Mouse (Mus musculus) heart, embryonic 11.5 days (tissue): Measurements from ENCODE around the gene Gm10720. TPM values are rescaled to one million over a fixed set of nuclear protein-coding genes. Genes with fewer than 3 reads are reported as not detected.
"Not testable (repeated sequence)": the region's sequence is repeated elsewhere in the genome, so short reads cannot be mapped to it uniquely, and the experiment has no call there.

ENCODE experiments used
- ATAC-seq: fragments of 200-750 bp; cut with Nextera tagmentation; replicated peaks from 2 replicates; pipeline ENCODE4 v1.8.0; 2017; ENCODE audit warnings: moderate library complexity; ENCODE audit not compliant: insufficient number of reproducible peaks, low FRiP score, low TSS enrichment
- H3K27ac ChIP-seq: fragments of 300-500 bp; sonication (generic); 2 replicates; pipeline ENCODE4 v1.5.1; 2014; ENCODE audit warnings: mild to moderate bottlenecking, low read depth, low read length
- H3K27me3 ChIP-seq: fragments of 300-500 bp; sonication (generic); 2 replicates; pipeline ENCODE4 v1.6.1; 2014; ENCODE audit warnings: mild to moderate bottlenecking, low read length, mixed read lengths; ENCODE audit not compliant: control insufficient read depth, insufficient read depth
- H3K36me3 ChIP-seq: fragments of 300-500 bp; sonication (generic); 2 replicates; pipeline ENCODE4 v1.6.1; 2014; ENCODE audit warnings: mild to moderate bottlenecking, low read length, moderate library complexity, mixed read lengths; ENCODE audit not compliant: control insufficient read depth, insufficient read depth
- H3K4me1 ChIP-seq: fragments of 300-500 bp; sonication (generic); 2 replicates; pipeline ENCODE4 v1.6.1; 2014; ENCODE audit warnings: low read length; ENCODE audit not compliant: control insufficient read depth, insufficient read depth
- H3K4me2 ChIP-seq: fragments of 300-500 bp; sonication (generic); 2 replicates; pipeline ENCODE4 v1.6.1; 2014; ENCODE audit warnings: mild to moderate bottlenecking, moderate library complexity
- H3K4me3 ChIP-seq: fragments of 300-500 bp; sonication (generic); 2 replicates; pipeline ENCODE4 v1.5.1; 2014; ENCODE audit warnings: low read depth, low read length
- H3K9ac ChIP-seq: fragments of 300-500 bp; sonication (generic); 2 replicates; pipeline ENCODE4 v1.6.1; 2014; ENCODE audit warnings: mild to moderate bottlenecking, low read depth, low read length, moderate library complexity
- H3K9me3 ChIP-seq: fragments of 300-500 bp; sonication (generic); replicated peaks from 2 replicates; pipeline ENCODE4 v1.6.1; 2016; ENCODE audit warnings: low read length; ENCODE audit not compliant: control insufficient read depth
- WGBS: fragments of 180-500 bp; shearing (Covaris S2); extraction: QIAGEN DNeasy Blood & Tissue Kit; methylation state at CpG from one replicate; pipeline ENCODE4 v1.1.7; 2014; ENCODE audit not compliant: insufficient replicate concordance; 5-methylcytosine and 5-hydroxymethylcytosine counted together
- polyA plus RNA-seq: library from polyadenylated mRNA; unstranded; fragments of >200 nt; fragmentation: Nextera tagmentation; extraction: Ambion mirVana; gene quantifications from 2 replicates; pipeline ENCODE4 v1.2.1, GENCODE M21; 2014

Gm10720 gene
- not detected in 2 replicates for polyA plus RNA-seq

DNA sequence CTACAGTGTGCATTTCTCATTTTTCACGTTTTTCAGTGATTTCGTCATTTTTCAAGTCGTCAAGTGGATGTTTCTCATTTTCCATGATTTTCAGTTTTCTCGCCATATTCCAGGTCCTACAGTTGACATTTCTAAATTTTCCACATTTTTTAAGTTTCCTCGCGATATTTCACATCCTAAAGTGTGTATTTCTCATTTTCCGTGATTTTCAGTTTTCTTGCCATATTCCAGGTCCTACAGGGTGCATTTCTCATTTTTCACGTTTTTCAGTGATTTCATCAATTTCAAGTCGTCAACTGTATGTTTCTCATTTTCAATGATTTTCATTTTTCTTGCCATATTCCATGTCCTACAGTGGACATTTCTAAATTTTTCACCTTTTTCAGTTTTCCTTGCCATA is at the start of gene Gm10720:
Gene Gm10720 (plus strand): TSS at position 301 of the 400 bp plus-strand sequence.
- WGBS: 55% methylated on average over 4 of the region's 9 CpGs
- not testable (repeated sequence) for H3K4me2 ChIP-seq, H3K36me3 ChIP-seq, H3K27me3 ChIP-seq, H3K4me1 ChIP-seq, H3K9ac ChIP-seq, H3K9me3 ChIP-seq, ATAC-seq, H3K27ac ChIP-seq, H3K4me3 ChIP-seq

- H3K27me3 ChIP-seq, H3K27ac ChIP-seq, H3K4me2 ChIP-seq, ATAC-seq, H3K4me1 ChIP-seq, H3K9ac ChIP-seq, H3K36me3 ChIP-seq, H3K9me3 ChIP-seq, H3K4me3 ChIP-seq: not testable (repeated sequence)
- 57% methylated on average over 12 of the region's 12 CpGs for WGBS
Measured at GRCm38 (mm10) chr9:3000445-3000972, 14.9 kb upstream of the Gm10720 start, which contains the start of gene Gm10722. Gm10722 (plus strand) TSS chr9:3000922.

DNA sequence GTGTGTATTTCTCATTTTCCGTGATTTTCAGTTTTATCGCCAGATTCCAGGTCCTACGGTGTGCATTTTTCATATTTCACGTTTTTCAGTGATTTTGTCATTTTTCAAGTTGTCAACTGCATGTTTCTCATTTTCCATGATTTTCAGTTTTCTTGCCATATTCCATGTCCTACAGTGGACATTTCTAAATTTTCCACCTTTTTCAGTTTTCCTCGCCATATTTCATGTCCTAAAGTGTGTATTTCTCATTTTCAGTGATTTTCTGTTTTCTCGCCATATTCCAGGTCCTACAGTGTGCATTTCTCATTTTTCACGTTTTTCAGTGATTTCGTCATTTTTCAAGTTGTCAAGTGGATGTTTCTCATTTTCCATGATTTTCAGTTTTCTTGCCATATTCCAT is 14.4 kb upstream of the Gm10720 start:
- not testable (repeated sequence) for H3K4me3 ChIP-seq
- 62% methylated on average over 8 of the region's 8 CpGs for WGBS

GRCm38 (mm10) chr9:3001948-3002659 is 13.3 kb upstream of the Gm10720 start:
- not testable (repeated sequence) for H3K36me3 ChIP-seq, H3K9ac ChIP-seq, H3K27ac ChIP-seq, H3K4me1 ChIP-seq, H3K4me2 ChIP-seq, H3K9me3 ChIP-seq, H3K27me3 ChIP-seq, H3K4me3 ChIP-seq
- WGBS: 48% methylated on average over 8 of the region's 11 CpGs
- ATAC-seq: peak; percentile 86

More for the DNA sequence above, 14.4 kb upstream of the Gm10720 start:
- not testable (repeated sequence) for H3K9me3 ChIP-seq, H3K4me1 ChIP-seq, H3K27me3 ChIP-seq, H3K9ac ChIP-seq, H3K36me3 ChIP-seq, ATAC-seq, H3K27ac ChIP-seq, H3K4me2 ChIP-seq

DNA sequence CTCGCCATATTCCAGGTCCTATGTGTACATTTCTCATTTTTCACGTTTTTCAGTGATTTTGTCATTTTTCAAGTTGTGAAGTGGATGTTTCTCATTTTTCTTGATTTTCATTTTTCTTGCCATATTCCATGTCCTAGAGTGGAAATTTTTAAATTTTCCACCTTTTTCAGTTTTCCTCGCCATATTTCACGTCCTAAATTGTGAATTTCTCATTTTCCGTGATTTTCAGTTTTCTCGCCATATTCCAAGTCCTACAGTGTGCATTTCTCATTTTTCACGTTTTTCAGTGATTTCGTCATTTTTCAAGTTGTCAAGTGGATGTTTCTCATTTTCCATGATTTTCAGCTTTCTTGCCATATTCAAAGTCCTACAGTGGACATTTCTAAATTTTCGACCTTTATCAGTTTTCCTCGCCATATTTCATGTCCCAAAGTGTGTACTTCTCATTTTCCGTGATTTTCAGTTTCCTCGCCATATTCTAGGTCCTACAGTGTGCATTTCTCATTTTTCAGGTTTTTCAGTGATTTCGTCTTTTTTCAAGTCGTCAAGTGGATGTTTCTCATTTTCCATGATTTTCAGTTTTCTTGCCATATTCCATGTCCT is 12.6 kb upstream of the Gm10720 start, which contains the start of gene Gm11168:
Gene Gm11168 (plus strand): TSS at position 553 of the 603 bp plus-strand sequence.
- ATAC-seq: not testable (repeated sequence)
- WGBS: 61% methylated on average over 6 of the region's 14 CpGs

GRCm38 (mm10) chr9:3006179-3006578 is 9.3 kb upstream of the Gm10720 start:
- H3K9me3 ChIP-seq, H3K4me2 ChIP-seq, H3K27ac ChIP-seq, H3K27me3 ChIP-seq, H3K36me3 ChIP-seq, H3K4me1 ChIP-seq, H3K4me3 ChIP-seq, H3K9ac ChIP-seq: not testable (repeated sequence)
- 0 out of 2 replicates have a peak, but pooled peaks have one; percentile 2 for ATAC-seq
- WGBS: 69% methylated on average over 1 of the region's 5 CpGs

More for the DNA sequence above, 12.6 kb upstream of the Gm10720 start, which contains the start of gene Gm11168:
- H3K4me2 ChIP-seq, H3K4me1 ChIP-seq, H3K9me3 ChIP-seq, H3K9ac ChIP-seq, H3K27ac ChIP-seq, H3K4me3 ChIP-seq, H3K27me3 ChIP-seq, H3K36me3 ChIP-seq: not testable (repeated sequence)

- H3K36me3 ChIP-seq, H3K9me3 ChIP-seq, H3K4me3 ChIP-seq, H3K27ac ChIP-seq, H3K27me3 ChIP-seq, H3K4me2 ChIP-seq, H3K9ac ChIP-seq, H3K4me1 ChIP-seq: not testable (repeated sequence)
- whole genome bisulfite sequencing: 65% methylated on average over 7 of the region's 8 CpGs
- ATAC-seq: peak; percentile 75
Measured at GRCm38 (mm10) chr9:3006636-3007035, 8.8 kb upstream of the Gm10720 start.

GRCm38 (mm10) chr9:3007272-3007671 is 8.2 kb upstream of the Gm10720 start:
- 74% methylated on average over 7 of the region's 9 CpGs for WGBS
- H3K4me3 ChIP-seq, H3K4me1 ChIP-seq, H3K9ac ChIP-seq, H3K27me3 ChIP-seq, H3K36me3 ChIP-seq, H3K27ac ChIP-seq, H3K9me3 ChIP-seq, H3K4me2 ChIP-seq: not testable (repeated sequence)
- 0 out of 2 replicates have a peak, but pooled peaks have one; percentile 10 for ATAC-seq
